Mouse (Mus musculus) testis, postnatal 10 days (tissue): ENCODE measurements around the gene Cog2.

Experiments used
- DNase-seq: peaks from one replicate; pipeline ENCODE4 v3.0.0; 2021; ENCODE audit warnings: low spot score

The Cog2 gene

GRCm38 (mm10) chr8:124569593-124569992 lies 49.0 kb downstream of the Cog2 start, which contains the start of gene Agt:
Gene Agt, minus strand, starts transcription at chr8:124569706.
- DNase-seq, result peak; percentile 78

GRCm38 (mm10) chr8:124571732-124572429 lies 51.3 kb downstream of the Cog2 start:
- DNase-seq, result no peak

- no peak for DNase-seq
These were observed 51.8 kb downstream of the Cog2 start for GRCm38 (mm10) chr8:124572430-124572775.

- DNase-seq, result peak; percentile 97
These were observed 53.2 kb downstream of the Cog2 start for GRCm38 (mm10) chr8:124573552-124574340.

GRCm38 (mm10) chr8:124575811-124576210 lies 55.2 kb downstream of the Cog2 start, which contains the start of gene Capn9:
Gene Capn9, plus strand, starts transcription at chr8:124576111.
- DNase-seq, result no peak

GRCm38 (mm10) chr8:124576751-124577150 lies 56.2 kb downstream of the Cog2 start:
- no peak for DNase-seq

GRCm38 (mm10) chr8:124585718-124586425 lies 65.3 kb downstream of the Cog2 start:
- peak; percentile 76 for DNase-seq

- DNase-seq, result no peak
These were observed 66.0 kb downstream of the Cog2 start for GRCm38 (mm10) chr8:124586556-124586955.

GRCm38 (mm10) chr8:124589393-124589792 lies 68.8 kb downstream of the Cog2 start:
- DNase-seq, result no peak
